Mouse (Mus musculus): ENCODE results near the gene Heyl. TPM values are rescaled to one million over a fixed set of nuclear protein-coding genes. Genes with fewer than 3 reads are reported as not detected.

The Heyl gene
- polyA plus RNA-seq, 1 experiment from 2014 or later, result 34.0 TPM

DNA sequence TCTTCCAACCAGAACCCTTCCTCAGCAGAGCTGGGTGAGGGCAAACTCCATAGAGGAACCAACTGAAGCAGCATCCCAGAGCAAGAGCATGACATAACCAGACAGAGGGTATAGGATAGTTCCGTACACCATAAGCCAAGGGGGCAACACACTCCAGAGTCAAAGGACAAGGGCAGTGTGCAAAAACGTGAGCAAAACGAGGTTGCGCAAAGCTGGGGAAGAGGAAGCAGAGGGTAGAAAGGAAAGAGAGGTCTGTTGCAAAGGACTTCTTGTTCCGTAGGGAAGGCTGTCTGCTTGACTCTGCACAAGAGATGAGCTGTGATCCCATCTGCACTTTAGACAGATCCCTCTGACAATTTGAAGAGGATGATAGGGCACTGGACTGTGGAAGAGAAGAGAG is 26.0 kb upstream of the Heyl start:
- 77% methylated on average over 5 of the region's 5 CpGs for WGBS
- peaks cover 4% of the 10 kb centered on the region for H3K27me3 ChIP-seq (ENCODE audit: control insufficient read depth, insufficient read depth, low read length)
- H3K4me3 ChIP-seq (ENCODE audit: low read depth, low read length), result no peak overlapping the region
- no peak overlapping the region for H3K4me2 ChIP-seq (ENCODE audit: low read depth)
- H3K36me3 ChIP-seq (ENCODE audit: control insufficient read depth, insufficient read depth, low read length), result no peaks in the 10 kb centered on the region
- no peaks in the 10 kb centered on the region for H3K4me1 ChIP-seq (ENCODE audit: control insufficient read depth, insufficient read depth, low read length)
- no peak overlapping the region for H3K27ac ChIP-seq (ENCODE audit: low read depth, low read length)
- no peak overlapping the region for H3K9ac ChIP-seq (ENCODE audit: low read length)
- ATAC-seq (ENCODE audit: insufficient read depth, low FRiP score, low TSS enrichment), result no peak
- DNase-seq (ENCODE audit: low spot score), result no peak
- no peaks in the 10 kb centered on the region for H3K9me3 ChIP-seq (ENCODE audit: control insufficient read depth, low read length)

DNA sequence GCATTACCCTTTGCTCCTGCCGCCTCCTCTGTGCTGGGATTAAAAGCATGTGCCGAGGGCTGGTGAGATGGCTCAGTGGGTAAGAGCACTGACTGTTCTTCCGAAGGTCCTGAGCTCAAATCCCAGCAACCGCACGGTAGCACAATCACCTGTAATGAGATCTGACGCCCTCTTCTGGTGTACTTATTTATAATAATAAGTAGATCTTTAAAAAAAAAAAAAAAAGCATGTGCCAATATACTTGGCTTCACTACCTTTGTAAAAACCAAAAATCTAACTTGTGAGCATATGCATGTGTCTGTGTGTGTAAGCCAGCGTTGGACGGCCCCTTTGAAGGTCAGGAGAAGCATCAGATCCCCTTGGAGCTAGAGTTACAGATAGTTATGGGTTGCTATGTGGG is 22.4 kb upstream of the Heyl start:
- no peak overlapping the region for H3K27ac ChIP-seq (ENCODE audit: low read depth, low read length)
- H3K4me2 ChIP-seq (ENCODE audit: low read depth), result no peak overlapping the region
- no peaks in the 10 kb centered on the region for H3K27me3 ChIP-seq (ENCODE audit: control insufficient read depth, insufficient read depth, low read length)
- H3K9me3 ChIP-seq (ENCODE audit: control insufficient read depth, low read length), result no peaks in the 10 kb centered on the region
- no peak for ATAC-seq (ENCODE audit: insufficient read depth, low FRiP score, low TSS enrichment)
- DNase-seq (ENCODE audit: low spot score), result no peak
- H3K36me3 ChIP-seq (ENCODE audit: control insufficient read depth, insufficient read depth, low read length), result no peaks in the 10 kb centered on the region
- H3K4me3 ChIP-seq (ENCODE audit: low read depth, low read length), result no peak overlapping the region
- 65% methylated on average over 8 of the region's 8 CpGs for WGBS
- H3K4me1 ChIP-seq (ENCODE audit: control insufficient read depth, insufficient read depth, low read length), result no peaks in the 10 kb centered on the region
- H3K9ac ChIP-seq (ENCODE audit: low read length), result no peak overlapping the region

DNA sequence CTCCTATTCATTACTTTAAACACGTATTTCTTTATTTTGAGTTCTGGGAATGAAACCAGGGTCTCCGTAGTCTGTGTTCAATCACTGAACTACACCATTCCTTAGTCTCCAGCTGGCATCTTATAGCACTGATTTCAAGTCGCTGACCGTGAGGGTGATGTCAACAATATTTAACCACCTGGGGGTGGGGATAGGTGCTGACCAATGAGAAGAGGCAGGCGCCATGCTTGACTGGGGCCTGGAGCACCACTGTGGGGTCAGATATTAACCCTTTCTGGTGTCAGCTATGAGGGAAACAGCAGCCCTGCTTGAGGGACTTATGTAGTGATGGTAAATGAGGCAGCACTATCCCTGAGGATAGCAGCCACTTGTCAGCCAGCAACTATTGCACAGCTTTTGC is 21.9 kb upstream of the Heyl start:
- no peak overlapping the region for H3K27ac ChIP-seq (ENCODE audit: low read depth, low read length)
- DNase-seq (ENCODE audit: low spot score) (no peak), ATAC-seq (ENCODE audit: insufficient read depth, low FRiP score, low TSS enrichment) (no peak)
- H3K4me1 ChIP-seq (ENCODE audit: control insufficient read depth, insufficient read depth, low read length), result no peaks in the 10 kb centered on the region
- WGBS, result 66% methylated on average over 5 of the region's 5 CpGs
- H3K4me3 ChIP-seq (ENCODE audit: low read depth, low read length), result no peak overlapping the region
- H3K9me3 ChIP-seq (ENCODE audit: control insufficient read depth, low read length), result no peaks in the 10 kb centered on the region
- H3K36me3 ChIP-seq (ENCODE audit: control insufficient read depth, insufficient read depth, low read length), result no peaks in the 10 kb centered on the region
- no peak overlapping the region for H3K4me2 ChIP-seq (ENCODE audit: low read depth)
- H3K27me3 ChIP-seq (ENCODE audit: control insufficient read depth, insufficient read depth, low read length), result no peaks in the 10 kb centered on the region
- H3K9ac ChIP-seq (ENCODE audit: low read length), result no peak overlapping the region

DNA sequence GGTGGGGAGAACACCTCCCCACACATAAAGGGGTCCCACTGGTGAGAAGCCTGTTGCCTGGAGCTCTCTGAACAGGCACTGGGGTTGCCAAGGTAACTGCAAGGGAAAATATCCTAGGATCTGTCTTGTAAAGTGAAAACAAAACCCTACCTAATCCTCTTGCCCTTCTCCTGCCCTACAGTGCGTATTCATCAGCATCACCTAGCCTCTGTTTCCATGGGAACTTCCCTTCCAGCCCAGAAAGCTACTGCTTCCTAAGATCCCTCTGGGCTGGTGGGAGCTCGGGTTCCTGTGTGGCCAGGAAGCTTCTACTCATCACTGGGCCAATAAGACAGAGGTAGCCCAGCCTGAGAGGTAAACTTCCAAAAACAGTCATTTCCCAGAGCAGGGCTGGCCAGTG is 21.0 kb upstream of the Heyl start:
- ATAC-seq (ENCODE audit: insufficient read depth, low FRiP score, low TSS enrichment) (no peak), DNase-seq (ENCODE audit: low spot score) (no peak)
- 72% methylated on average over 2 of the region's 2 CpGs for WGBS
- Histone ChIP-seq H3K9ac (ENCODE audit: low read length) (no peak overlapping the region), H3K9me3 (ENCODE audit: control insufficient read depth, low read length) (no peaks in the 10 kb centered on the region), H3K36me3 (ENCODE audit: control insufficient read depth, insufficient read depth, low read length) (no peaks in the 10 kb centered on the region), H3K4me3 (ENCODE audit: low read depth, low read length) (no peak overlapping the region), H3K27ac (ENCODE audit: low read depth, low read length) (no peak overlapping the region), H3K4me1 (ENCODE audit: control insufficient read depth, insufficient read depth, low read length) (no peaks in the 10 kb centered on the region), H3K27me3 (ENCODE audit: control insufficient read depth, insufficient read depth, low read length) (no peaks in the 10 kb centered on the region), H3K4me2 (ENCODE audit: low read depth) (no peak overlapping the region)

DNA sequence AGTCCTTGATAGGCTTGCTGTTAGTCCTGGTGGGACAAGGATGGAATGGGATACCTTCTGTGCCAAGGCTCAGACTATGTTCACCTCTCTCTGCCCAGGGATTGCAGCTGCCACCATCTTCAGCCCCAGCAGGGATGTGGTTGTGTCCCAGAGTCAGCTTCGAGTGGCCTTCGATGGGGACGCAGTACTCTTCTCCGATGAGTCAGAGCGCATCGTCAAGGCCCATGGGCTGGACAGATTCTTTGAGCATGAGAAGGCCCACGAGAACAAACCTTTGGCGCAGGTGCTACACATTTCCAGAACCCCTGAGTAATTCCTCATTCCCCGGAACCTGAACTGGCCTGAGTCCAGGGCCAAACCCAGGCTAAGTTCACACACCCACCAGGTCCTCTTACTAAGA is 19.4 kb upstream of the Heyl start:
- DNase-seq (ENCODE audit: low spot score) (no peak), ATAC-seq (ENCODE audit: insufficient read depth, low FRiP score, low TSS enrichment) (no peak)
- Histone ChIP-seq H3K27me3 (ENCODE audit: control insufficient read depth, insufficient read depth, low read length) (no peaks in the 10 kb centered on the region), H3K9me3 (ENCODE audit: control insufficient read depth, low read length) (no peaks in the 10 kb centered on the region), H3K4me3 (ENCODE audit: low read depth, low read length) (no peak overlapping the region), H3K9ac (ENCODE audit: low read length) (no peak overlapping the region), H3K4me1 (ENCODE audit: control insufficient read depth, insufficient read depth, low read length) (no peaks in the 10 kb centered on the region), H3K4me2 (ENCODE audit: low read depth) (no peak overlapping the region), H3K36me3 (ENCODE audit: control insufficient read depth, insufficient read depth, low read length) (no peaks in the 10 kb centered on the region), H3K27ac (ENCODE audit: low read depth, low read length) (no peak overlapping the region)
- WGBS, result 94% methylated on average over 9 of the region's 9 CpGs

DNA sequence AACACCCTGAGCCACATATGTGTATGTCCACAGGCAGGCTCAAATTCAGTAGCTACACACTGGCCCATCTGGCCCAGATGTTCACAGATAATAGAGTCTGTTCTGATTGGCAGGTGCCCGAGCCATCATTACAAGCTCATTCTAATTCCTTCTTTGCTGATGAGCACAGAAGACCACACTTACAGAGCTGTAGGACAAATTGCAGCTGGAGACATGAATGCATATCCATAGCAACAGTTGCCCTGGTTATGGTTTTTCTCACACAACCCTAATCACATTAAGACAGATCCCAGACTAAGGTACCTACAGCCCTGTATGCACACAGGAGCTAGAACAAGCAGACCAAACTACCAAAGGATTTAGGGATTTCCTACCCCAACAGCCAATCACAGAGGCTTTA is 18.0 kb upstream of the Heyl start:
- H3K9me3 ChIP-seq (ENCODE audit: control insufficient read depth, low read length), result no peaks in the 10 kb centered on the region
- no peak overlapping the region for H3K4me3 ChIP-seq (ENCODE audit: low read depth, low read length)
- 88% methylated on average over 1 of the region's 1 CpGs for WGBS
- H3K36me3 ChIP-seq (ENCODE audit: control insufficient read depth, insufficient read depth, low read length), result no peaks in the 10 kb centered on the region
- no peaks in the 10 kb centered on the region for H3K27me3 ChIP-seq (ENCODE audit: control insufficient read depth, insufficient read depth, low read length)
- DNase-seq (ENCODE audit: low spot score), result no peak
- no peak overlapping the region for H3K9ac ChIP-seq (ENCODE audit: low read length)
- no peak overlapping the region for H3K4me2 ChIP-seq (ENCODE audit: low read depth)
- no peaks in the 10 kb centered on the region for H3K4me1 ChIP-seq (ENCODE audit: control insufficient read depth, insufficient read depth, low read length)
- ATAC-seq (ENCODE audit: insufficient read depth, low FRiP score, low TSS enrichment), result no peak
- H3K27ac ChIP-seq (ENCODE audit: low read depth, low read length), result no peak overlapping the region

DNA sequence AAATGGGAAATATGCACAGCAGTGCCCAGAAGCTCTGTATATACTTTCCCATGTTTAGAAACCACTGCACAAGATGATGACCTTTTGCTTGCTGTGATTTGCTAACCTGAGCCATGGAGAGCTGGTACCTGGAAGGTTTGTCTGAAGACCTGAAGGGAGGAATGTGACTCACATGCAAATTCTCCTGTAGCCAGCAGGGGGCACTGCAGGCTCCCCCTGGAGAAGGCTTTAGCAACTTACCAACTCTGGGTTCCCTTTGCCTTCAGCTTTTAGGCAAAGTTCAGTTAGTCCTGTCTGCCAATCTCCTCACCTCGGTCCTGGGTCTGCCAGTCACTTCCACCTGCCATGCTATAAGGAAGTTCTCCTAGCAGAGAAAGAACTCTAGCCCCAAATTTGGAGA is 16.6 kb upstream of the Heyl start:
- Histone ChIP-seq H3K4me3 (ENCODE audit: low read depth, low read length) (no peak overlapping the region), H3K27me3 (ENCODE audit: control insufficient read depth, insufficient read depth, low read length) (no peaks in the 10 kb centered on the region), H3K27ac (ENCODE audit: low read depth, low read length) (no peak overlapping the region), H3K36me3 (ENCODE audit: control insufficient read depth, insufficient read depth, low read length) (no peaks in the 10 kb centered on the region), H3K4me1 (ENCODE audit: control insufficient read depth, insufficient read depth, low read length) (no peaks in the 10 kb centered on the region), H3K9me3 (ENCODE audit: control insufficient read depth, low read length) (no peaks in the 10 kb centered on the region), H3K9ac (ENCODE audit: low read length) (no peak overlapping the region), H3K4me2 (ENCODE audit: low read depth) (no peak overlapping the region)
- 12% methylated on average over 1 of the region's 1 CpGs for WGBS
- peak; percentile 62 for DNase-seq (ENCODE audit: low spot score)
- no peak for ATAC-seq (ENCODE audit: insufficient read depth, low FRiP score, low TSS enrichment)

DNA sequence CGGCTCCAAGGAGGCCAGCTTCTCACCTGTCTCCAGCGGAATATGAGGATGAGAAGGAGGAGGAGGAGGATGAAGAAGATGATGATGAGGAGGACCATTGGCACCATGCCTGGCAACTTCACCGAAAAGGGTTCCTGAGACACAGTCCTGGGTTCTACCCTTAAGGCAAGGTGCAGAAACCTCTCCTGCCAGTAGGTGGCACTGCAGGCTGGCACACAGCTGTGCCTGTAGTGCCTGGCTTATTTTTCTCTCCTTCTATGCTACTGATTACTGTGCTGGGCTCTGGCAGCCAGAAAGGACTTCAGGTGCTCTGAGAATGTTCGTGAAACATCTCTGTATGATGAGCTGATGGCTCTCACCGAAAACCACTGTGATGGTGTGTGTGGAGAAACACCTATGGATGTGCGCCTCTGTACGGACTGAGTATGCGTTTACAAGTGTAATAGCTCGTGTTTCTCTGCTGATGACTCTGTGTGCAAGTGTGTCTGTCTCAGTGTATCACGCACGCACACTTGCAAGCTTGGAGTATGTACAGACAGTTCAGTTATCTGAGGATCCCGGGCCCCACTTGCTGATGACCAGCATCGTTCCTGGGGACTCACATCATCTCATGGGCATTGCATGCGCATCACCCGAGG is 13.5 kb upstream of the Heyl start:
- DNase-seq (ENCODE audit: low spot score) (peak; percentile 77), ATAC-seq (ENCODE audit: insufficient read depth, low FRiP score, low TSS enrichment) (peak; percentile 78; the same call in 1 of the 2 replicates)
- no peak overlapping the region for H3K4me3 ChIP-seq (ENCODE audit: low read depth, low read length)
- no peaks in the 10 kb centered on the region for H3K27me3 ChIP-seq (ENCODE audit: control insufficient read depth, insufficient read depth, low read length)
- no peaks in the 10 kb centered on the region for H3K36me3 ChIP-seq (ENCODE audit: control insufficient read depth, insufficient read depth, low read length)
- no peak overlapping the region for H3K4me2 ChIP-seq (ENCODE audit: low read depth)
- H3K27ac ChIP-seq (ENCODE audit: low read depth, low read length), result no peak overlapping the region
- 73% methylated on average over 15 of the region's 15 CpGs for WGBS
- no peak overlapping the region for H3K9ac ChIP-seq (ENCODE audit: low read length)
- no peaks in the 10 kb centered on the region for H3K4me1 ChIP-seq (ENCODE audit: control insufficient read depth, insufficient read depth, low read length)
- no peaks in the 10 kb centered on the region for H3K9me3 ChIP-seq (ENCODE audit: control insufficient read depth, low read length)

DNA sequence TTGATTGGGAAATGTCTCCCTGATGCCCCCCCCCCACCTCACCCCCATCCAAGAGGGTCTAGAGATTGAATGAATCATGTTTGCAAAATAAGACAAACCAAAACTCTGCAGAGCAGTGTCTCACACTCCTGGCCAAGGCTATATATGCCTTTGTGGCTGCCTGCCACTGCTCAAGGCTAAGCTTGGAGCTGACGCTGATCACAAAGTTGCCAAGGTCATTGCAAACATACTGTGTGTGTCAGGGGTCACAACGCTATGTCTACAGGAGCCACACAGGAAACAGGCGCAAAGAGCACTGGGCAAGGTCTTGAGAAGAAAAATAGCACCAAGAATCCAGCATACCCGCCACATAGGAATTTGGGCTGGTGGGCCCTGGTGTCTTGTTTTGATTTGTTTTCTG is 12.7 kb upstream of the Heyl start:
- whole genome bisulfite sequencing, result 66% methylated on average over 4 of the region's 4 CpGs
- no peak for ATAC-seq (ENCODE audit: insufficient read depth, low FRiP score, low TSS enrichment)

More for the DNA sequence above, 12.7 kb upstream of the Heyl start:
- Histone ChIP-seq H3K4me1 (ENCODE audit: control insufficient read depth, insufficient read depth, low read length) (no peaks in the 10 kb centered on the region), H3K4me3 (ENCODE audit: low read depth, low read length) (no peak overlapping the region), H3K9me3 (ENCODE audit: control insufficient read depth, low read length) (no peaks in the 10 kb centered on the region), H3K9ac (ENCODE audit: low read length) (no peak overlapping the region), H3K4me2 (ENCODE audit: low read depth) (no peak overlapping the region), H3K36me3 (ENCODE audit: control insufficient read depth, insufficient read depth, low read length) (no peaks in the 10 kb centered on the region), H3K27me3 (ENCODE audit: control insufficient read depth, insufficient read depth, low read length) (no peaks in the 10 kb centered on the region), H3K27ac (ENCODE audit: low read depth, low read length) (no peak overlapping the region)
- DNase-seq (ENCODE audit: low spot score), result no peak

All from neural tube, embryonic 11.5 days (tissue).